Mouse (Mus musculus): ENCODE data around the gene Psg16.
"Not testable (repeated sequence)": the region's sequence is repeated elsewhere in the genome, so short reads cannot be mapped to it uniquely, and the experiment has no call there.

Gene Psg16

GRCm38 (mm10) chr7:17056081-17056581 is 17.7 kb upstream of the Psg16 start:
- DNase-seq (ENCODE audit: low spot score) = peak; percentile 95

- peak; percentile 31 for DNase-seq (ENCODE audit: low spot score)
Observed at GRCm38 (mm10) chr7:17056601-17057523, 17.0 kb upstream of the Psg16 start.

- peak; percentile 95 for DNase-seq (ENCODE audit: low spot score)
Observed at GRCm38 (mm10) chr7:17058071-17058689, 15.7 kb upstream of the Psg16 start.

- DNase-seq (ENCODE audit: low spot score) = peak; percentile 82
Observed at GRCm38 (mm10) chr7:17058816-17059462, 14.9 kb upstream of the Psg16 start.

- no peak for DNase-seq (ENCODE audit: low spot score)
Observed at GRCm38 (mm10) chr7:17059463-17059844, 14.4 kb upstream of the Psg16 start.

GRCm38 (mm10) chr7:17060031-17060781 is 13.6 kb upstream of the Psg16 start:
- DNase-seq (ENCODE audit: low spot score) = peak; percentile 97

GRCm38 (mm10) chr7:17060782-17061605 is 12.8 kb upstream of the Psg16 start:
- peak; percentile 56 for DNase-seq (ENCODE audit: low spot score)

- DNase-seq (ENCODE audit: low spot score) = peak; percentile 84
Observed at GRCm38 (mm10) chr7:17062389-17062788, 11.5 kb upstream of the Psg16 start, which contains the start of gene Hif3a. Gene Hif3a, minus strand, starts transcription at chr7:17062427.

GRCm38 (mm10) chr7:17062845-17063244 is 11.0 kb upstream of the Psg16 start:
- peak; percentile 69 for DNase-seq (ENCODE audit: low spot score)

GRCm38 (mm10) chr7:17065620-17066019 is 8.2 kb upstream of the Psg16 start:
- DNase-seq (ENCODE audit: low spot score) = no peak

- DNase-seq (ENCODE audit: low spot score) = peak; percentile 81
Observed at GRCm38 (mm10) chr7:17066412-17066811, 7.4 kb upstream of the Psg16 start.

- DNase-seq (ENCODE audit: low spot score) = no peak
Observed at GRCm38 (mm10) chr7:17067000-17067399, 6.8 kb upstream of the Psg16 start.

GRCm38 (mm10) chr7:17067651-17068050 is 6.2 kb upstream of the Psg16 start:
- not testable (repeated sequence) for DNase-seq (ENCODE audit: low spot score)

- no peak for DNase-seq (ENCODE audit: low spot score)
Observed at GRCm38 (mm10) chr7:17073513-17073903, 332 bp upstream of the Psg16 start.

- no peak for DNase-seq (ENCODE audit: low spot score)
Observed at GRCm38 (mm10) chr7:17076542-17076941, 2.7 kb downstream of the Psg16 start.

- DNase-seq (ENCODE audit: low spot score) = no peak
Observed at GRCm38 (mm10) chr7:17078076-17078654, 4.3 kb downstream of the Psg16 start.

GRCm38 (mm10) chr7:17082766-17083165 is 8.9 kb downstream of the Psg16 start:
- no peak for DNase-seq (ENCODE audit: low spot score)

- DNase-seq (ENCODE audit: low spot score) = no peak
Observed at GRCm38 (mm10) chr7:17087731-17088130, 13.9 kb downstream of the Psg16 start.

- no peak for DNase-seq (ENCODE audit: low spot score)
Observed at GRCm38 (mm10) chr7:17090058-17090585, 16.3 kb downstream of the Psg16 start.

- no peak for DNase-seq (ENCODE audit: low spot score)
Observed at GRCm38 (mm10) chr7:17091280-17091679, 17.4 kb downstream of the Psg16 start.

Measured in lung, postnatal 25 days (tissue).